Mouse (Mus musculus): ENCODE measurements around the gene Stx6. TPM values are rescaled to one million over a fixed set of nuclear protein-coding genes. Genes with fewer than 3 reads are reported as not detected.
A peak's percentile ranks its signal among the peaks of the same experiment; 100 is the strongest.

Stx6 gene
- total and polyA plus RNA-seq, 3 experiments = 19.0 to 23.0 (median 22.2) TPM

DNA sequence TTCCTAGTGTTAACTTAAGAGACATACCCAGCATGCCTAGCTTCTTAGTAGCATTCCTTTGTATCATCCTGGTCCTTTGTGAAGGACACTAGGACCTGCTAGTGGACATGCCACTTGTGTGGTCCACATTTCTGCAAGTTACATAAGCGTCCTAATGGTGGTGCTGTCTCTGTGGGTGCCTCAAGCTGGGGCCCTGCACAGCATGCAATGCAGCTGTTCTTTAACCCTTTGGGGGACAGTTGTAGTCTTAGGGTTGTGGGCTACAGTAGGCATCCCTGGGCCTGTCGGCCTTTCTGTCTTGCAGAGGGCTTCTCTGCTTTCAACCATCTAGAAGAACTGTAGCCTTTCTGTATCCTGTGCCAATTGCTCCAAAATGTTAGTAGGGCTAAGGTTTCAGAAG is 42.5 kb downstream of the Stx6 start:
- Histone ChIP-seq H3K79me2 (replicated peaks; ENCODE audit: control insufficient read depth, insufficient read depth, low read length) (no peaks in the 10 kb centered on the region), H3K9ac (ENCODE audit: low read depth, low read length) (no peak overlapping the region), H3K27me3 (ENCODE audit: control insufficient read depth, insufficient read depth, low read length) (no peaks in the 10 kb centered on the region), H3K4me3 (no peak overlapping the region), H3K27ac (no peak overlapping the region), H3K4me1 (ENCODE audit: control insufficient read depth, insufficient read depth, low read length) (no peaks in the 10 kb centered on the region; the same call in 1 of the 2 replicates), H3K36me3 (ENCODE audit: control insufficient read depth, insufficient read depth, low read length) (no peaks in the 10 kb centered on the region)
- DNase-seq = no peak
- intact Hi-C loops (cut with DNase I) = no loop called here
- no peak for TF ChIP-seq POLR2A (IDR thresholded peaks at IDR 0.05; ENCODE audit: insufficient read depth, low read depth, low read length)
- TF ChIP-seq CTCF (IDR thresholded peaks at IDR 0.05) = no peak
- TF ChIP-seq EP300 (IDR thresholded peaks at IDR 0.05; ENCODE audit: insufficient read depth, low read depth, low read length) = no peak
- WGBS = 68% methylated on average over 2 of the region's 2 CpGs

DNA sequence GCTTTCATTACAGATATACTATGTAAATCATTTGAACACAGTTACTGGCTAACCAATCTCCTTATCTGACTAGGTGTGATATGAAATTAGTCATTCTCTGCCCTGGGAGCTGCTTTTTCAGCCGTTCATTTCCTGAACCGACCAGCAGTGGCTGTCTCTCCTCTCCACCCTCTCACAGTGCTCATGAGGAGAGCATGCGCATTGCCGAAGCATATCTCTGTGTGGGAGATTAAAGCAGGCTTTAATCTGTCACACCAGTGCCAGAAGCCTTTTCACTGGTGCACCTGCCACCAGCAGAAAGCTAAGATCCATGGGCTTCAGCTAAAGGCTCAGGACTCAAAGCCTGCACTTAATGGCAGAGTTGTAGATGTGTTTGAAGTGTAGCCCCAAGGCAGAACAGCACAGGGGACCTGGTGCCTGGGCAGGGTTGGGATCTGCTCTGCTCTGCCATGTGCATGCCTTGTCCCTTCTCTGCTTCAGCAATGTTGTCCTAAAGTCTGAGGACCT is 42.9 kb downstream of the Stx6 start:
- H3K27ac ChIP-seq = no peak overlapping the region
- H3K36me3 ChIP-seq (ENCODE audit: control insufficient read depth, insufficient read depth, low read length) = no peaks in the 10 kb centered on the region
- TF ChIP-seq EP300 (IDR thresholded peaks at IDR 0.05; ENCODE audit: insufficient read depth, low read depth, low read length) = no peak
- TF ChIP-seq POLR2A (IDR thresholded peaks at IDR 0.05; ENCODE audit: insufficient read depth, low read depth, low read length) = no peak
- no peaks in the 10 kb centered on the region; the same call in 1 of the 2 replicates for H3K4me1 ChIP-seq (ENCODE audit: control insufficient read depth, insufficient read depth, low read length)
- no peaks in the 10 kb centered on the region for H3K79me2 ChIP-seq (replicated peaks; ENCODE audit: control insufficient read depth, insufficient read depth, low read length)
- H3K4me3 ChIP-seq = no peak overlapping the region
- no peak for DNase-seq
- WGBS = 40% methylated on average over 4 of the region's 4 CpGs
- no peak overlapping the region for H3K9ac ChIP-seq (ENCODE audit: low read depth, low read length)
- intact Hi-C loops (cut with DNase I) = no loop called here
- H3K27me3 ChIP-seq (ENCODE audit: control insufficient read depth, insufficient read depth, low read length) = no peaks in the 10 kb centered on the region

DNA sequence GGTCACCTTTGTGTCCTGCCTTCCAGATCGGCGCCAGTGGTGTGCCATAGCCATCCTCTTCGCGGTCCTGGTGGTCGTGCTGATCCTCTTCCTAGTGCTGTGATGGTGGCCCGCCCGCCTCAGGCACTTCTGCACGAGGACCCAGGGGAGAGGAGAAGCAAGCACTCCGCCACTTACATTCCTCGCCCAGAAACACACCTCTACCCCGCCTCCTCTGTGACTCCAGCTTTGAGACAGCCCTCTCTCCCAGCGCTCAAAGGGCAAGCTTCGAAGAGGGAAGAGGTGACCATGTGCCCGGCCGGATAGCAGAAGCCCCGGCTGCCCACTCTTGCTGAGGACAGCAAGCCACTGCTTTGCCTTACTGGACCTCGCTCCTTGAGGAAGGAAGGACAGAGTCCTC is 43.4 kb downstream of the Stx6 start:
- H3K9ac ChIP-seq (ENCODE audit: low read depth, low read length) = no peak overlapping the region
- intact Hi-C loops (cut with DNase I) = no loop called here

DNA sequence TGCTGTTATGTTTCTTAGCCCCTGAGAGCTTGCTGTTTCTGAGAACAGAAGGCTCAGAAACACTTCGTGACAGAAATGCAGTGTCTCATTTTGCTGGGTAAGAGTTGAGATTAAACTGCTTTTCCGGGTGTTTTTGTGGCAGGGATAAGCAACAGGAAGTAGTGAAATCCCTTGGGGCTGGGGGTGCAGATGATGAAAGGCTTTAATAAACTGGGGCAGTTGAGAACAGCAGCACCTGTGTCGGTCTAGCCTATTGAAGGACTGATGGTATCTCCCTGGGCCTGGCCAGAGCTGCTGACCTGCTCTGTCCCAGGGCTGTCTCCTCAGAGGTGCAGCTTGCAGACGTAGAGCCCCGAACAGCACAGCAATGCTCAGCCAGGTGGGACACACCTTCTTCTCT is 44.0 kb downstream of the Stx6 start:
- H3K4me1 ChIP-seq (ENCODE audit: control insufficient read depth, insufficient read depth, low read length) = no peaks in the 10 kb centered on the region; the same call in 1 of the 2 replicates
- WGBS = 53% methylated on average over 5 of the region's 5 CpGs

More for the DNA sequence above, 43.4 kb downstream of the Stx6 start:
- no peaks in the 10 kb centered on the region; the same call in 1 of the 2 replicates for H3K4me1 ChIP-seq (ENCODE audit: control insufficient read depth, insufficient read depth, low read length)
- no peaks in the 10 kb centered on the region for H3K36me3 ChIP-seq (ENCODE audit: control insufficient read depth, insufficient read depth, low read length)
- peak in 1 of 2 experiments; percentile 16 for DNase-seq
- H3K79me2 ChIP-seq (replicated peaks; ENCODE audit: control insufficient read depth, insufficient read depth, low read length) = no peaks in the 10 kb centered on the region
- no peak overlapping the region for H3K4me3 ChIP-seq
- no peaks in the 10 kb centered on the region for H3K27me3 ChIP-seq (ENCODE audit: control insufficient read depth, insufficient read depth, low read length)
- TF ChIP-seq EP300 (IDR thresholded peaks at IDR 0.05; ENCODE audit: insufficient read depth, low read depth, low read length) (no peak), CTCF (IDR thresholded peaks at IDR 0.05) (no peak)
- 83% methylated on average over 17 of the region's 17 CpGs for WGBS
- no peak overlapping the region for H3K27ac ChIP-seq

DNA sequence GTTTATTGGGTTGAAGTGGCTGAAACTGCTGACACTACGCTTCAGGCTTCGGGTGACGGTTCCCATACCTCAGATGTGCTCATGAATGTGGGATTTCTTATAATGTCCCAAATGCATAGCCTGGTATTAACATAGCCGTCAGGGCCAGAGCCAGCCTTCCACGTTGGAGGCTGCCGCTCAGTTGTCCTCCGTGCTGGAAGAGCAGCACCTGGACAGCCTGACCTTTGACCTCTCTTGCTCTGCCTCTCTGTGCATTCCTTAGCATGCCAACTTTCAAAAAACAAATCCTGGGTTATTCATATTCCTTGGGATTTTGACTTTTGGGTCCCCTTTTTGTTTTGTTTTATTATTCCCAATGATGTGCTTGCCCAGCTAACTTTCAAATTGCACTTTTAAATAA is 44.6 kb downstream of the Stx6 start:
- TF ChIP-seq EP300 (IDR thresholded peaks at IDR 0.05; ENCODE audit: insufficient read depth, low read depth, low read length) (no peak), POLR2A (IDR thresholded peaks at IDR 0.05; ENCODE audit: insufficient read depth, low read depth, low read length) (no peak), CTCF (IDR thresholded peaks at IDR 0.05) (no peak)
- Histone ChIP-seq H3K27ac (no peak overlapping the region), H3K9ac (ENCODE audit: low read depth, low read length) (no peak overlapping the region), H3K4me1 (ENCODE audit: control insufficient read depth, insufficient read depth, low read length) (no peaks in the 10 kb centered on the region; the same call in 1 of the 2 replicates), H3K79me2 (replicated peaks; ENCODE audit: control insufficient read depth, insufficient read depth, low read length) (no peaks in the 10 kb centered on the region), H3K36me3 (ENCODE audit: control insufficient read depth, insufficient read depth, low read length) (no peaks in the 10 kb centered on the region), H3K27me3 (ENCODE audit: control insufficient read depth, insufficient read depth, low read length) (no peaks in the 10 kb centered on the region), H3K4me3 (no peak overlapping the region)
- DNase-seq = no peak
- intact Hi-C loops (cut with DNase I) = no loop called here
- WGBS = 94% methylated on average over 7 of the region's 7 CpGs

More for the DNA sequence above, 44.0 kb downstream of the Stx6 start:
- Histone ChIP-seq H3K4me3 (no peak overlapping the region), H3K79me2 (replicated peaks; ENCODE audit: control insufficient read depth, insufficient read depth, low read length) (no peaks in the 10 kb centered on the region), H3K27ac (no peak overlapping the region), H3K27me3 (ENCODE audit: control insufficient read depth, insufficient read depth, low read length) (no peaks in the 10 kb centered on the region), H3K9ac (ENCODE audit: low read depth, low read length) (no peak overlapping the region), H3K36me3 (ENCODE audit: control insufficient read depth, insufficient read depth, low read length) (no peaks in the 10 kb centered on the region)
- TF ChIP-seq POLR2A (IDR thresholded peaks at IDR 0.05; ENCODE audit: insufficient read depth, low read depth, low read length) (no peak), CTCF (IDR thresholded peaks at IDR 0.05) (no peak), EP300 (IDR thresholded peaks at IDR 0.05; ENCODE audit: insufficient read depth, low read depth, low read length) (no peak)
- intact Hi-C loops (cut with DNase I) = no loop called here
- DNase-seq = peak in 1 of 2 experiments; percentile 15

DNA sequence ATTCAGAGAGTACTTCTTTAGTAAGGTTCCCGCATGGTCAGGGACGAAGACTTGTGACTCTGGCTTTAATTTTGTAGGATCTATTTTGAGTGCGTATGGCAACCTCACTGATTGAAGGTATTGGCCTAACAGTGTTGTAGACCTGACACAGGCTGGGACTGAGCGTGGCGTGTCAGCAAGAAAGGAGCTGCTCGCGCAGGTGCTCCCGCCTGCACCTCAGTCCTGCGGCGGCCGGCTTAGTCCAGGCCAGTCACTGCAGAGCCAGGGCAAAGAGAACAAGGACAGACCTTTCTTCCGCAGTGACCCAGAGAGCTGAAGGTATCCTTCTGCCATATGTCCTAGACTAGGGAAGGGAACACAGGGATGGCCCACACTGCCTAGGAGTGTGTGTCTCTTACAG is 45.4 kb downstream of the Stx6 start:
- 96% methylated on average over 12 of the region's 12 CpGs for WGBS
- no peaks in the 10 kb centered on the region for H3K79me2 ChIP-seq (replicated peaks; ENCODE audit: control insufficient read depth, insufficient read depth, low read length)
- TF ChIP-seq CTCF (IDR thresholded peaks at IDR 0.05) = no peak
- no peaks in the 10 kb centered on the region for H3K36me3 ChIP-seq (ENCODE audit: control insufficient read depth, insufficient read depth, low read length)
- no peak overlapping the region for H3K27ac ChIP-seq
- no peaks in the 10 kb centered on the region; the same call in 1 of the 2 replicates for H3K4me1 ChIP-seq (ENCODE audit: control insufficient read depth, insufficient read depth, low read length)
- intact Hi-C loops (cut with DNase I) = no loop called here
- H3K9ac ChIP-seq (ENCODE audit: low read depth, low read length) = no peak overlapping the region
- H3K4me3 ChIP-seq = no peak overlapping the region
- no peaks in the 10 kb centered on the region for H3K27me3 ChIP-seq (ENCODE audit: control insufficient read depth, insufficient read depth, low read length)
- DNase-seq = peak in 1 of 2 experiments; percentile 14

All from heart, adult 2 months (tissue).